Mouse (Mus musculus) spleen, adult 18-20 months (tissue): Measurements from ENCODE around the gene Cyp2e1.

Experiments
- DNase-seq, 2 experiments: peaks; one replicate each; pipeline ENCODE4 v3.0.0; 2022; ENCODE audit warnings: mixed read lengths in 2 of 2

The Cyp2e1 gene

GRCm38 (mm10) chr7:140810496-140810895 is 47.0 kb downstream of the Cyp2e1 start:
- DNase-seq: no peak

GRCm38 (mm10) chr7:140811714-140812113 is 48.2 kb downstream of the Cyp2e1 start:
- no peak for DNase-seq

- DNase-seq: no peak
Observed at GRCm38 (mm10) chr7:140812850-140813249, 49.3 kb downstream of the Cyp2e1 start.

GRCm38 (mm10) chr7:140820173-140820572 is 56.6 kb downstream of the Cyp2e1 start:
- no peak for DNase-seq

GRCm38 (mm10) chr7:140821305-140821652 is 57.7 kb downstream of the Cyp2e1 start:
- DNase-seq: no peak

GRCm38 (mm10) chr7:140821653-140822329 is 58.3 kb downstream of the Cyp2e1 start, which contains the start of gene Zfp941:
TSS of gene Zfp941 (minus strand) at chr7:140822178.
- DNase-seq: no peak

- DNase-seq: no peak
Observed at GRCm38 (mm10) chr7:140822731-140823130, 59.2 kb downstream of the Cyp2e1 start.
